Mouse (Mus musculus): ENCODE data around the gene Phactr1.
A peak's percentile ranks its signal among the peaks of the same experiment; 100 is the strongest.
"Not testable (repeated sequence)": the region's sequence is repeated elsewhere in the genome, so short reads cannot be mapped to it uniquely, and the experiment has no call there.

The Phactr1 gene

DNA sequence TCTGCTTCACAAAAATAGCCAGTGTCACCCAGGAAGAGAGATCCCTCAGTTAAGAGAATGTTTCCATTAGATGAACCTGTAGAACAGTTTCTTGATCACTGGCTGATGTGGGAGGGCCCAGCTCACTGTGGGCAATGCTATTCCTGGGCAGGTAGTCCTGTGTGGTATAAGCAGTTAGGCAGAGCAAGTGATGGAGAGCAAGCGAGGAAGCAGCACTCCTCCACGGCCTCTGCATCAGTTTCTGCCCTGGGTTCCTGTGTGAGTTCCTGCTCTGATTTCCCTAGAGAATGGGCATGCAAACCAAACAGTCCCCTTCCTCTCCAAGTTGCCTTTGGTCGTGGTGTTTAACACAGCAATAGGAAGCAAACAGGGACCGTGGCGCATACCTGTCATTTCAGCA lies 251.6 kb downstream of the Phactr1 start:
- DNase-seq, result no peak

DNA sequence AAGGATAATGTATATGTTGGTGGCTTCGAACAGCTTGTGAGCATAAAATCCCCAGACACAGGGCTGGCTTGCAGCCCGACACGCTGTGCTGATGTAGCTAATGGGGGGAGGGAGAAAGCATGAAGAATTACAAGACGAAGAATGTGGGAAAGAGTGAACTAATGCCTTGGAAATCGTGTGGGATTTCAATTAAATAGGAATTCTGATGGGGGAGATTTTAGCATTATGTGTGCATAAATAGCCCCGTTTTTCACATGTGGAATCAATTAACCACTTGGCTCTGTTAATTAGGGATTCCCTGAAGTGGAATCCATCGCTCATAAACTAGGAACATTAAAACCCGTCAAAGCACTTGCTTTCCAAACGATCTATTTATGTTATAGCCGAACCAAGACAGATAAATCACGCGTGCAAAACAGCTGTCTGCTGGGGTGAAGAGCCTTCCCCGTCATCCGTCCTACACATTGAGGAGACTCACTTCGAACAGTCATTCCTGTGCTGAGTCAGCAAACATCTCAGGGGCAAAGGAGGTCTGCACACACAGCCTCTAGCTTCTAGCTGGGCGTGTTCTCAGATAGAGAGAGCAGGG lies 254.2 kb downstream of the Phactr1 start:
- no peak for DNase-seq

DNA sequence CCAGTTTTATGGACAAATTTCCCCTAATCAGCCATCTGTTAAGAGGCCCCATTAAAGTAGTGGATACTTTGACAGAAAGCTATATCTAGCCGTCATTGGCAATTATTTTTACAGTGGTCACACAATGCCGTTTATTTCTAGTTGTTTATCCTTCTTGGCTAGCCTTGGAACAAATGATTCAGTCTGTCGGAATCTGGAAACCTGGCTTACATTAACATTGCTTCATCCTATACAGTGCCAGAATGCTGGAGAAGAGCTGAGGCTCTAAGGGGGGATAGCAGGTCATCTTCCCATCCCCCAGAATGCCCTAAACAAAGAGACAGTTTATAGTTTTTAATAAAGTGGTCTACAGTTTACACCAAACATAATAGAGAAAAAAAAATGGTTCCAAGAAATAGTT lies 257.4 kb downstream of the Phactr1 start:
- DNase-seq, result no peak

DNA sequence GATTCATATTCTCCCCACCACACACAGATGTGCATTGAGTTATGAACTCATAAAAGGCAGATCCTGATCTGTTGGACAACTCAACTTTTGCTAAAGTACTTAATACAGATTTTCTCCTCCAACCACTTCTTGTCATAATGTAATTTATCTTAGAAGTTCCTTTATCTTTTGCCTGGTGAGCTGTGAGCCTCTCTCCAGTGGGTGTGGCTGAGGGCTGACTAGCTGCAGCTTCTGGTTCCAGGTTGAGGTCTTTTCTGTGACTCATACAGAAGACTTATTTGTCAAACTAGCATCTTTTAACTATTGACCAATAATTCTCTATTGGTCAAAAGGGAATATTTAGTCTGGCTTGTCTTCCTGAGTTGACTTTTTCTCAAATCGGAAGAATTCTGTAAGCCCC lies 257.9 kb downstream of the Phactr1 start:
- DNase-seq, result no peak

DNA sequence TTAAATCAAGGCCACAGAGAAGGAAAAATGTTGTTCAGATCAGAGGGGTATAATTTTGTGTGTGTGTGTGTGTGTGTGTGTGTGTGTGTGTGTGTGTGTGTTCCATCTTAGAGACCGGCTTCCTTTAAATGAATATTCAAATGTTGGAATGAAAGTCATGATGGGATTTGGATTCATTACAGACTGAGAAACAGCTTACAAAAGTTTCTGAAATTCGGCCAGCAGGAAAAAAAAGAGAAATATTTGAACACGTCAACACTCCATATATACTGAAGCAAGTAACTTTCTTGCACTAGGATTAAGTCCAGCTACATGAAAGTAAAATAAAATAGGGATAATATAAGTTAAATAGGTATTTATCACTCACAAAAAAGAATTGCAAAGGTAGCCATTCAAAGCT lies 259.8 kb downstream of the Phactr1 start:
- no peak for DNase-seq

DNA sequence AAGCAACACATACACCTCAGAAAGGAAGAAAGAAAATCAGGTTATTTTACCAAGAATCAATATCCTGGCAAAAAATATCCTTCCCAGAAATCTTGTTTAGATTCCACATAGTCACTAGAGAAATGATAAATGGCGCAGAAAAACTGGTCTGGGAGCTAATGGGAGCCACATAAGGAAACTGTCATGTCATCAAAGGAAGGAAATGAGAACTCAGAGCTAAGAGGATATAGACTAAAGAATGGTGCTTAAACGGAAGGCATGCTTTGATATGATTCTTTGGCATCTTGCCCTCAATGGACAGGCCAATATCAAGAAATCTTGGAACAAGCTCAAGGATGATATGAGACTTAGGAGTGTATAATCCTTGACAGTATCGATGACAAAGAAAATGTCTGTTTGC lies 263.7 kb downstream of the Phactr1 start:
- no peak for DNase-seq

DNA sequence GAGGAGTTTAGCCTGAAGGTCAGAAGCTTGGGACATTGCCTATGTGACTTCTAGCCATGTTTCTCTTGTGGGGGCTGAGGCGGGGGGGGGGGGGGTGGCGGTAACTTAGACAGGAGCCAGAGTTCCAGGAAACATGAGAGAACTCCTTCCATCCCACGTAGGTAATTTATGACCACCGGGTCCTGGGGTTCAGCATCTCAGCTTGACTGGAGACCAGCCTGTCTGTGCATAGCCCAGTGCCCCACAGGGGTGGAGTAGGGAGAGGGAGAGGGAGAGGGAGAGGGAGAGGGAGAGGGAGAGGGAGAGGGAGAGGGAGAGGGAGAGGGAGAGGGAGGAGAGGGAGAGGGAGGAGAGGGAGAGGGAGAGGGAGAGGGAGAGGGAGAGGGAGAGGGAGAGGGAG lies 264.8 kb downstream of the Phactr1 start:
- not testable (repeated sequence) for DNase-seq

DNA sequence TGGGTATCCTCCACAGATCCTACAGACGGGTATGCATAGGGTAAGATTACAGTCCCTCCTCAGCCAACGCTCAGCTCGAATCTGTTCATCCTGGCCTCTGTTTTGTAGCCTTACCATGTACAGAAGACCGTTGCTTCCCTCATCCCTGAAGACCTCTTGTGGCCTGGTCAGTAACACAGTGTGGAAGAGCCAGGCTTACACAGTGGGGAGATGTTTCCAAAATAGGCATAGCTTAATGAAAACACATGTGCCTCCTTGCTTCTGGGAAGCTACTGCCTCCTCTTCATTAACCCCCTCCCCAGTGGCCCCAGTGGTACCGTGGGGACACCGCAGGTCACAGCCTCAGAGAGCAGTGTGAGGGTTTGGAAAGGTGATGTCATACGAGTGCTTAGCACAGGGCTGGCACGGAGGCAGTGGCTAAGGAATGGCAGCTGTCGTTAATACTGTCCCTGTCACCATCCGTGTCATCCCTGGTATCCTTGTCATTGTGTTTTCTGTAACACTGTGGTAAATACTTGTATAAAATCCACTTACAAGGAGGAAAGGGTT lies 268.4 kb downstream of the Phactr1 start:
- DNase-seq, result no peak

DNA sequence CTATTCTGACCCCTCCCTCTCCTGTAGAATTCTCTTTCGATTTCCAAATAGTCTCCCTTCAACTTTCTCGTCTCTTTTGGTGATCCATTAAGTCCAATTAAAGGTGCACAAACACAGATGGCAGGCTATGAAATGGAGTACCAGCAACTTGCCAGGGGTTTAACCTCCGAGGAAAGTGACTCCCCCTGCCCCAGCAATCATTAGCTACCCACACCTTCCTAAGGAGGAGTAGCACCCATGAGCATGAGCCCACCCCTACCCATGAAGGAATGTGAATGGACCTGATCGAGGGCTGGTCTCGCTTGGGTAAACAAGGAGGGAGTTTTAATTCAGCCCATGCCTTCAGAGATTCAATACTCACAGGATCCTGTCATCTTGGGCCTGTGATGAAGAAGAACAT lies 268.9 kb downstream of the Phactr1 start:
- no peak for DNase-seq

DNA sequence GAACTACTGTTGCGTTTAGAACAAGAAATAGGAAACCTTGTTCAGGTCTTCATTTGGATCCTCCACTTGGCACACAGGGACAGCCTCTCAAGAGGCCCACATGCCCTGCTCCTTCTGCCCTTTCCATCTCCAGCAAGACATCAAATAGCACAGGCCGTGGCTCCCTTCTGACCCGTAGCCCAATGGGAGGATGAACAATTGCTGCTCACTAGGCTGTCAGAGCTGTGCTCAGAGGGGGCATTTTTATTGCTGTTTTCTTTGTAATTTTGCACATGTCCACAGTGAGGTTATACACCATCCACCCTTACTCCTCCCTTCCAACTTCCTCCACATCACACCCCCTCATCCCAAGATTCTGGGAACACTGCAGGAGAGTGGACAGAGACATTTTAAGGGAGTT lies 269.6 kb downstream of the Phactr1 start:
- no peak for DNase-seq

DNA sequence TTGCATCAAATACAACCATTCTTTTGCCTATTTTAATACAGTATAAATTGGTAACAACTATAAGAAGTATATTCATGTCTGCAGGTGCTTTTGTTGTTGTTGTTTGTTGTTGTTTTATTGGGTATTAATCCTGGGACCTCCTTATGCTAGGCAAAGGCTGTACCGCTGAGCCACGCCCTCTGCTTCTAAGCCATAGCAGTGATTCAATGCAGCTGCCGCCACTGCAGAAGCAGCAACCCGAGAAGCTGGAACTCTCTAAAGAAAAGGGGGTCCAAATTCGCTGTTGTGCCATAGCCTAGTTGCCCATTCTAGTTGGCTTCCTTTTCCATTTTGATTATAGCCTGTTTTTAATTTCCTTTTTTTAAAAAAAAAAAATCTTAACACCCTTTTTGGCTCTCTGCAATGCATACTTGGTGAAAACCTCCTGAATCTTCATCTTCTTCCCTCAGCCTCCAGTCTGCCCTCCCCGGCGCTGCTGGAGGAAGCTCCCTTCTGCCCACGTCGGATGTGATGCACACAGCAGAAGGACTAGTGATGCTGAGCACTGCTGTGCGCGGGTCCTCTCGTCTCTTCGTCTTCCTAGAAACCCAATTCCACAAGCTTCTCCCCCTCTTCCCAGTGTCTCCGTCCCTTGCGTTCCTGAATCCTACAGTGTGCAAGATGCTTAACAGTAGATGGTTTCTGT lies 271.8 kb downstream of the Phactr1 start:
- peak; percentile 70 for DNase-seq

DNA sequence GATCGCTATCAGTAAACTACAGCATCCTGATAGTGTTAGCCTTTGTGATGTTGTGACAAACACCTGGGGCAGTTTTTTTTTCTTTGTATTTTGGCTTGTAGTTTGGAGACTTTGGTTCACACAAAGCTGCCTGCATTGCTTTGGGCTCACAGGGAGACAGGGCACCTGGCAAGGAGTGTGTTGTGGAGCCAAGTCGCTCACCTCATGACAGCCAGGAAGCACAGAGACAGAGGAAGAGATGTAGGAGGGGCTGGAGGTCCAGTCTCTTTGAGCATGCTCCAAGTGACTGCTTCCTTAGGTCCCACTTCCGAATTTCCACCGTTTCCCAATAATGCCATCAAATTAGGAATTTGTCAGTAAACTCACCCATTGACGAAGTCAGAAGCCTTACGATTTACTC lies 272.6 kb downstream of the Phactr1 start:
- no peak for DNase-seq

DNA sequence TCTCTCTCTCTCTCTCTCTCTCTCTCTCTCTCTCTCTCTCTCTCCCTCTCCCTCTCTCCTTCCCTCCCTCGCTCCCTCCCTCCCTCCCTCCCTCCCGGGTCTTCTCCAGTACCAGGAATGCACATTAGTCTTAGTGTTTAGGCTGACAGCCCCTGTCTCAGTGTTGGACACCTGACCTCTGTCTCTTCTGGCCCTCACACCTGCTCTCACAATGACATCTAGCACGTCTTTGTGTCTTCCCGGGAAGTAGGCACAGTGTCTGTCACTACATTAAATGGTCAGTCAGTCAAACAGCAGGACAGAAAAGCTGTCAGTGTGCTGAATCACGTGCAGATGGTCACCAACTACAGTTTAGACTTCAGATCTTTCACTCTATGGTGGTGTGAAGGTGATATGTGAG lies 273.7 kb downstream of the Phactr1 start:
- no peak for DNase-seq

DNA sequence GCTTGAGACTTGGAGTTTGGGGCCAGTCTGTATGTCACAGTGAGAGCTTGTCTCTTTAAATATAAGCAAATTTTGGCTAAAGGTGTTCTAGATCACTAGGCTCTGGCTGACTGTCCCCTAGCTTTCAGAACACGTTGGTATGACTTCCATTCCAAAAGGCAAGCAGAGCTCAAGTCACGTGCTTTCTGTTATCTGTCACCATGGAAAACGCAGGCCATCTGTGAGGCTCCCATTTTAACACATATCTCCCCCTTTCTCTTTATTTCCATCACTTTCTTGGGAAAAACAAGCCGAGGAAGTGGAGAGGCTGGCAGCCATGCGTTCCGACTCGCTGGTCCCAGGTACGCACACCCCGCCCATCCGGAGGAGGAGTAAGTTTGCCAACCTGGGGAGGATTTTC lies 275.9 kb downstream of the Phactr1 start:
- DNase-seq, result no peak

DNA sequence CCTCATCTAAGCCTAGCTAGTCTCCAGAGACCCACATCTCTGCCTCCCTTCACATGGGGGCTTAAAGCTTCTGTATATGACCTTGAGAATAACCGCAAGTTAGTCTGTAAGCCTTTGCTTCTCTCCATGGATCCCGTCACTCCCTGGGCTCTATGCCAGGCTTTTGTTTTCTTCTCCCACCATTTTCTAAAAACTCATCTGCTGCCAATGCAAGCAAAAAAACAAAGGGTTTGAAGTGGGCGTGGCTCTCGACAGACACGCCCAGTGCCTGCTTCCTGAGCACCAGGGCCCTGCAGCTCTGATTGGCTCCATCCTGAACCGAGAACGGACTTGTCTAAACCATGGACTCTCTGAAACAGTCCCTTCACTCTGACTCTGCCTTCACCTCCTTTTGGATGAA lies 277.4 kb downstream of the Phactr1 start:
- no peak for DNase-seq

DNA sequence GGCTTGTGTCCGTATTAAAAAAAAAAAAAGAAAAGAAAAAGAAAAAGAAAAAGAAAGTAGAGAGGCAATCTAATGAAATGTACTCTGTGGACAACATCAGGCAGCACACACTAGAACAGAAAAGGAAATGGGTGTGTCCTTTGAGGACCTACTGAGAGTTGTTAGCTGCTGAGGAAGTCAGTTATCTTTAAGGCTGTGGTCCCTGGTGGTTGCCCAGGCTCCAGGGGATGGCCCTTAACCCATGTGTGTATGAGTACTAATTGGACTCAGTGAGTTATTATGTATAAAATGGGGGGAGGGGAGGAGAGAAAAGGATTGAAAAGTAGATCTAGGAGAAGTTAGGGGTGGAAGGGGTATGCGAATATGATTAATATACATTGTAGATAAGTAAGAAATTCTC lies 278.4 kb downstream of the Phactr1 start:
- no peak for DNase-seq

DNA sequence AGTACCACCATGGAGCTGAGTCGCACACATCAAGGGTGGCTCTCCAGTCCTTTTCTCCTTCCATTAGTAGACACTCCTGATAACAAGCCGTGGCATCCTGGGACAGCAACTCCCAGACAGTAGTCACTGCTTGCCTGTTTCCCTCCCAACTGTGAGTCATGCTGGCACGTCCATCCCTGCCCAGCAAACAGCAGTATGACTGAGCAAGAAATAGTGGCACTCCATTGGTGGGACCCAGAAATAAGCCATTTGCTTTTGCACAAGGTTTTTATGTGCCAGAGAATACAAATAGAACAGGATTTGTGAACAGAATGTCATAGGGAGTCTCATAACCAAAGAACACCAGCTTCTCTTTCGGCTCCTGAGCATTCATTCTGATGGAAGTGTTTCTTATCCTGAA lies 281.1 kb downstream of the Phactr1 start:
- no peak for DNase-seq

DNA sequence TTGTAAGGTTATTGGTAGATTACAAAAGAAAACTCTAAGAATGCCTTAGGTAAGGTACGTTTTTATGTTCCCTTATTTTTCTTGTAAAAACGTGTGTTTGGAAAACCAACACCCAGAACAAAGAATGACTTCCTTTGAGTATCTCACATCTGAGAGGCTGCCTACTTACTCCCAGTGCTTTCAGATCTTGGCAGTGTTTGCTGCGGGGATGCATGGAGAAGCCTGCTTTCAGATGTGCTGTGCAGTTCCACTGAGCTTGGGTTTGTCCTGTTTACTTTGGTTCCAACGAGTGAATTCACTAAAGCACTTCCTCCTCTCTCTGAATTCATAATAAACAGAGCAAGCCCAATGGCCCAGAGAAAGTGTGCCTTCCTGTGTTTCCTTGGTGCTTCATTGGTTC lies 288.1 kb downstream of the Phactr1 start:
- DNase-seq, result no peak

DNA sequence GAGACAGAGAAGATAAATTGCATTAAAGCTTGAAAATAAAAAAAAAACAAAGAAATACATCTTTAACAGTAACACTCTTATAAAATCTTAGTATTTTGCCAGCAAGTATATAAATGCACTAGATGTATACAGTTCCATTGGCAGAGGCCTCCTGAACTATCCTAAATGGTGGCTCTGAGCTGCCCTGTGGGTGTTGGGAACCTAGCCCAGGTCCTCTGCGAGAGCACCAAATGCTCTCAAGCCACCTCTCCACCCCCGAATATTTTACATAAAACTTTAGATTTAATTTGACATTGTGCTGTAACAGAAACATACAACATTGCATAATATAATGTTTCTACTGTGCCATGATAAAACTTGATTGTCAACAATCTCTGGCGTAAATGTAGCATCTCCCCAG lies 293.1 kb downstream of the Phactr1 start:
- DNase-seq, result no peak

DNA sequence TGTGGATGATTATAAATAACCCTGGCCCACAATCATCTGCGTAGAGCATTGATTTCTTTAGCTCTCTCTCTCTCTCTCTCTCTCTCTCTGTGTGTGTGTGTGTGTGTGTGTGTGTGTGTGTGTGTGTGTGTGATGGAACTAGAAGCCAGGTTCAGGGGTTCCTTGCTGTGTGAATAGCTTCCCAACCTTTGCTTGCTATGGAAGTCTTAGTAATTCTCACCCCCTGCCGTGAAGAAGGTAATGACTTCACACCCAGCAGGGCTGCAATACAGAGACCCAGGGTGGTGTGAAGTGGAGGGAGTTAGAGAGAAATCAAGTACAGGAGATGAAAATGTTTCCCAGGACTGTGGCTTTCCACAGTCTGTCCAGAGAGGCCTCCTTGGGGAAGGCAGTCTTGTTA lies 293.5 kb downstream of the Phactr1 start:
- no peak for DNase-seq

DNA sequence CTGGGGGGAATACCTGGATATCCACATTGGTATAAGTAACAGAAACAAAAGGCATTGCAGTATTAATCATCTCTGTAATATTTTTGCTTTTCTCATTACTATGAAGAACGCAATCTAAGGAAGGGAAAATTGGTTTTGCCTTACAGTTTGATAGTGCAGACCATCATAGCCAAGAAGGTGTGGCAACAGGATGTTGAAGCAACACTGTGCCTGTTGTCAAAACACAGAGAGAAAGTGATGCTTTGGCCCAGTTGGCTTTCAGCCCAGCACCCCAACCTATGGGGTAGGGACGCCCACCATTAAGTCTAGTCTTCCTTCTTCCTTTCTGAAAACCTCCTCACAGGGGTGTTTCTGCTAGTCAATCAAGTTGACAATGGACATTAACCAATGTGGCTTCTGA lies 294.1 kb downstream of the Phactr1 start:
- DNase-seq, result no peak

DNA sequence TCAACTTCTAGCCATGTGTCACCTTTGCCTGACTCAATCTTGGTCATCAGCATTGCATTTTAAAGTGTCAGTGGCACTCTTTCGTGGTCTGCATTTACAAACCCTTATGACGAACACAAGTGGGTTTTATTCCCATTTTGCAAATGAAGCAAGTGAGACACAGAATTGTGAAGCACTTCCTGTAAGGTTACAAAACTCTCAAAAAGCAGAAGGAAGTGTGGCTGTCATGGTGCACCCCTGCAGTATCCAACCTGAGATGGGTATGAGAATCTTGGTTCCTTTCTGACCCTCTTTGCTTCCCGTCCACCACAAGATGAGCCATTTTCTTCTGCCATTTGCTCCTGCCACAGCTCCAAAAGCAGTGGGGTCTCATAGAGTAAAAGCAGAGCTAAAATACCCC lies 295.7 kb downstream of the Phactr1 start:
- no peak for DNase-seq

DNA sequence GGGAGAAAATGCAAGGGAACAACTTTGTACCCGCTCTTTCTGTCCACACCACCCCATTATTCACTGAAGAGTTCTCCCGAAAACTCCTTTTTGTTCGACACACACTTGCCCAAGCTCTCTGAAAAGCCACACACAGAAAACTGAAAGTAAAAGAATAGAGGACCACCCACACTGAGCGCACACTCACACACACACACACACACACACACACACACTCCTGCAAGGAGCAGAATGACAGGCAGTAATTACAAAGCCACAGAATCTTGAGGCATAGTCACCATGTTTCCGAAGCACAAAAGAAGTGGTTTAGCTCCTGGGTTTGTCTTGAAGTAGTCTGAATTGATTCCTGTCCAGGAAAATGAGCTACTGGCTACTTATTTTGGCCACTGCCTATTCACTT lies 296.5 kb downstream of the Phactr1 start:
- DNase-seq, result no peak

DNA sequence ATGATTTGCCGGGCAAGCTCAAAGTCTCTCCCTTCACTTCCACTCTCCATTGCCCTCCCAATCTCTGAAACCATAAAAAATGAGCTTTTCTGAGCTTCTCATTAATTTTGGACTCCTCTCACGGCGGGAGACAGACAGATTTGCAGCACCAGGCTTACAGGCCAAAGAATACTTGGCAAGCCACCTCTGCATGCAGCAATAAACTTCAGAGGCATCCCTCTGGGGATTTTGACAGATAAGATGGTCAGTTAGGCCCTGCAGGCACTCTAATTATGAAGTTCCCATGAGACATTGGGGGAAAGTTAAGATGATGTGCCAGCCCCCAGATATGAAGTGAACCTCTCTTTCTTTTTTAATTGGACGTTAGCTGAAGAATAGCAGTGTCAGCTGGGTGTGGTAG lies 300.2 kb downstream of the Phactr1 start:
- no peak for DNase-seq

DNA sequence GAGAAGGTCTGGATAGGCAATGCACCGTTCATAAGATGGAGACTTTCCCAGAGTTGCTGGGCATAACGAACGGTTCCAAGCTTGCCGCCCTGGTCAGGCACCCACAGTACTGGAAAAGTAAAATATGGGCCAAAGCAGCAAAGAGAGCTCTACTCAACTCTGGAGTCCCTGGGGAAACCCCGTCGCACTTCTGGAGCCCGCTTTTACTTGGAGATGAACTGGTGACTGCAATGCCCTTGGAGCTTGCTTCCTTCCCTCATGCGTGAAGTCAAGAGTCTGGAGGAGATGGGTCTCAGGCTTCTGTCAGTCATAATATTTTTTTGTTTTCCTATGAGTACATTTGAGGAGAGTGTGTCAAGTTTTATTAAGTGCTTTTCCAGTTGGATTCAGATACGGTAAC lies 302.2 kb downstream of the Phactr1 start:
- DNase-seq, result no peak
